Mouse (Mus musculus) adrenal gland, postnatal 10 days (tissue): ENCODE measurements around the gene Snd1. TPM values are rescaled to one million over a fixed set of nuclear protein-coding genes. Genes with fewer than 3 reads are reported as not detected.
A peak's percentile ranks its signal among the peaks of the same experiment; 100 is the strongest.

Source experiments
- DNase-seq: peaks from one replicate; pipeline ENCODE4 v3.0.0; 2021; ENCODE audit warnings: mixed read lengths
- total RNA-seq, 2 experiments: library from RNA; stranded (reverse); gene quantifications; 2 replicates each; pipeline ENCODE4 v1.2.3; 2021

Gene Snd1
- total RNA-seq, 2 experiments from 2014 or later, result 114 to 117 TPM

- DNase-seq, result no peak
Observed at GRCm38 (mm10) chr6:28546943-28547342, 72.0 kb downstream of the Snd1 start.

- DNase-seq, result no peak
Observed at GRCm38 (mm10) chr6:28549374-28549773, 74.4 kb downstream of the Snd1 start.

- no peak for DNase-seq
Observed at GRCm38 (mm10) chr6:28550255-28551004, 75.5 kb downstream of the Snd1 start.

GRCm38 (mm10) chr6:28554470-28554869 is 79.5 kb downstream of the Snd1 start:
- DNase-seq, result no peak

- no peak for DNase-seq
Observed at GRCm38 (mm10) chr6:28555002-28555401, 80.1 kb downstream of the Snd1 start.

GRCm38 (mm10) chr6:28555428-28555827 is 80.5 kb downstream of the Snd1 start:
- DNase-seq, result no peak

GRCm38 (mm10) chr6:28557728-28558127 is 82.8 kb downstream of the Snd1 start:
- DNase-seq, result no peak

- DNase-seq, result no peak
Observed at GRCm38 (mm10) chr6:28559419-28559818, 84.5 kb downstream of the Snd1 start.

GRCm38 (mm10) chr6:28561291-28561995 is 86.5 kb downstream of the Snd1 start:
- DNase-seq, result peak; percentile 17

- DNase-seq, result no peak
Observed at GRCm38 (mm10) chr6:28562323-28563044, 87.5 kb downstream of the Snd1 start.

- no peak for DNase-seq
Observed at GRCm38 (mm10) chr6:28567978-28568377, 93.0 kb downstream of the Snd1 start.

GRCm38 (mm10) chr6:28571946-28572345 is 97.0 kb downstream of the Snd1 start:
- DNase-seq, result no peak

GRCm38 (mm10) chr6:28572991-28573759 is 98.2 kb downstream of the Snd1 start:
- DNase-seq, result peak; percentile 19

- no peak for DNase-seq
Observed at GRCm38 (mm10) chr6:28576356-28577264, 101.7 kb downstream of the Snd1 start.

GRCm38 (mm10) chr6:28582847-28583246 is 107.9 kb downstream of the Snd1 start:
- DNase-seq, result no peak

GRCm38 (mm10) chr6:28583399-28583798 is 108.5 kb downstream of the Snd1 start:
- no peak for DNase-seq

GRCm38 (mm10) chr6:28586806-28587205 is 111.9 kb downstream of the Snd1 start:
- no peak for DNase-seq

GRCm38 (mm10) chr6:28588494-28589171 is 113.7 kb downstream of the Snd1 start:
- no peak for DNase-seq

GRCm38 (mm10) chr6:28592323-28592893 is 117.5 kb downstream of the Snd1 start:
- DNase-seq, result no peak

- DNase-seq, result no peak
Observed at GRCm38 (mm10) chr6:28593708-28594107, 118.8 kb downstream of the Snd1 start.
